Mouse (Mus musculus) heart, embryonic 14.5 days (tissue): ENCODE data around the gene Lrp5. TPM values are rescaled to one million over a fixed set of nuclear protein-coding genes. Genes with fewer than 3 reads are reported as not detected.

Experiments used
- ATAC-seq: fragments of 200-750 bp; cut with Nextera tagmentation; 2 replicates; pipeline ENCODE4 v1.8.0; 2017; ENCODE audit warnings: low read depth, moderate TSS enrichment; ENCODE audit not compliant: insufficient number of reproducible peaks, insufficient read depth, low FRiP score
- H3K27ac ChIP-seq, 2 experiments: fragments of 200-500 bp in 1 of 2; fragments of 300-500 bp in 1 of 2; sonication (generic) in 1 of 2; replicated peaks in 1 of 2; 2 replicates each; pipeline ENCODE4 v1.5.1; 2012 to 2014; ENCODE audit warnings: low read depth in 2 of 2, low read length in 2 of 2, control low read depth in 1 of 2, mild to moderate bottlenecking in 1 of 2, mixed read lengths in 1 of 2; ENCODE audit not compliant: control insufficient read depth in 1 of 2, insufficient read depth in 1 of 2
- H3K27me3 ChIP-seq: fragments of 300-500 bp; sonication (generic); 2 replicates; pipeline ENCODE4 v1.6.1; 2014; ENCODE audit warnings: mild to moderate bottlenecking, low read length, control low read depth; ENCODE audit not compliant: control insufficient read depth, insufficient read depth
- H3K36me3 ChIP-seq: fragments of 300-500 bp; sonication (generic); 2 replicates; pipeline ENCODE4 v1.6.1; 2014; ENCODE audit warnings: mild to moderate bottlenecking, control low read depth, low read length, mixed read lengths; ENCODE audit not compliant: control insufficient read depth, insufficient read depth
- H3K4me1 ChIP-seq, 2 experiments: fragments of 200-500 bp in 1 of 2; fragments of 300-500 bp in 1 of 2; sonication (generic) in 1 of 2; 2 replicates each; pipeline ENCODE4 v1.6.1; 2012 to 2014; ENCODE audit warnings: low read length in 2 of 2, control low read depth in 1 of 2, mixed read lengths in 1 of 2; ENCODE audit not compliant: control insufficient read depth in 2 of 2, insufficient read depth in 2 of 2
- H3K4me2 ChIP-seq: fragments of 300-500 bp; sonication (generic); 2 replicates; pipeline ENCODE4 v1.6.1; 2014; ENCODE audit warnings: mild to moderate bottlenecking, low read length
- H3K4me3 ChIP-seq, 2 experiments: fragments of 200-500 bp in 1 of 2; fragments of 300-500 bp in 1 of 2; sonication (generic) in 1 of 2; 2 replicates each; pipeline ENCODE4 v1.5.1; 2012 to 2014; ENCODE audit warnings: low read length in 2 of 2, mild to moderate bottlenecking in 2 of 2, control low read depth in 1 of 2, low read depth in 1 of 2, moderate library complexity in 1 of 2; ENCODE audit not compliant: control insufficient read depth in 1 of 2, insufficient read depth in 1 of 2
- H3K9ac ChIP-seq: fragments of 300-500 bp; sonication (generic); 2 replicates; pipeline ENCODE4 v1.6.1; 2014; ENCODE audit warnings: mild to moderate bottlenecking, low read length
- H3K9me3 ChIP-seq: fragments of 300-500 bp; sonication (generic); 2 replicates; pipeline ENCODE4 v1.6.1; 2016; ENCODE audit warnings: low read length, control low read depth; ENCODE audit not compliant: control insufficient read depth
- WGBS: fragments of 180-500 bp; shearing (Covaris S2); extraction: QIAGEN DNeasy Blood & Tissue Kit; methylation state at CpG from one replicate; pipeline ENCODE4 v1.1.7; 2014; 5-methylcytosine and 5-hydroxymethylcytosine counted together
- polyA plus RNA-seq: library from polyadenylated mRNA; unstranded; fragments of >200 nt; fragmentation: Nextera tagmentation; extraction: Ambion mirVana; gene quantifications from 2 replicates; pipeline ENCODE4 v1.2.1, GENCODE M21; 2014

Gene Lrp5
- polyA plus RNA-seq, 1 experiment from 2014 or later, result 5.0 TPM

DNA sequence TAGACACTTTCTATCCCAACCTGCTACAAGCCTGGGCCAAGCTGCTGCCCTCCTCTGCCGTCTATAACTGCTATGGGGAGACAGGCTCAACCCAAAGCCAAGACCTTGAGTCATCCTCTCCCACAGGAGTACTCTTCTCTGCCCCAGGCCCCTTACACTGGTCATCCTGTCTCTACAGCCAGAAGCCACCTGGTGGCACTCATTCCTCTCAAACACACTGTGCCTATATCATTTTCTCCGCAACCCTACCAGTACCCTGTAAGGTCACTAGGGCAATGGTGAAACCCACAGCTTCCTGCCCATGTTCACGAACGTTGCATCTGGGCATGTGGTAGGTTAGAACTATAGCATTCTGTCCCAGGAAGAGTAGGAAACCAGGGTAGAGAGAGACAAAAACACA is 31.4 kb downstream of the Lrp5 start:
- Histone ChIP-seq H3K4me2 (no peak overlapping the region), H3K27ac (peak overlapping the region; percentile 32 to 56; a peak in 1 of 4 replicates), H3K9ac (no peak overlapping the region), H3K4me3 (no peak overlapping the region), H3K9me3 (0 out of 2 replicates have a peak, but pooled peaks cover 3% of the 10 kb centered on the region), H3K4me1 (peaks cover 2 to 10% of the 10 kb centered on the region in 2 experiments), H3K27me3 (no peaks in the 10 kb centered on the region), H3K36me3 (peaks cover 46% of the 10 kb centered on the region)
- WGBS, result 55% methylated on average over 4 of the region's 4 CpGs
- ATAC-seq, result no peak

DNA sequence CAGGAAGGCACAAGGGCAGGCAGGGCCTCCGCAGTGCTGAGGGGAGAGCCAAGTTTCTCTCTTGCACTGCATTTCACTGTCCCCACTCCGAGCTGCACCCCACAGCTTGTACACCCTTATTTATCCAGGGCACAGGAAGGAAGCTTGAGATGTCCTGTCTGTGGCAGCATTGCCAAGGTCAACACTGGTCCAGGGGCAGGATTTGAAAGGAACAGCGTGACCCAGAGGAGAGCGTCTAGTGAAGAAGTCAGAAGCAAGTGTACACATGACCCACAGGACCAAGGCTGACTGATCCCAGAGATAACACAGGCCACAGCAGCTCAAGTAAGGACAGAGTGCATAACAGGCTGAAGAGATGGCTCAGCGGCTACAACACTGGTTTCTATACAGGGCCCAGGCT is 32.3 kb downstream of the Lrp5 start:
- peak; percentile 55; the same call in 1 of the 2 replicates for ATAC-seq
- Histone ChIP-seq H3K4me3 (no peak overlapping the region), H3K4me1 (peaks cover 2 to 10% of the 10 kb centered on the region in 2 experiments), H3K9ac (no peak overlapping the region), H3K9me3 (0 out of 2 replicates have a peak, but pooled peaks cover 3% of the 10 kb centered on the region), H3K36me3 (peaks cover 47% of the 10 kb centered on the region), H3K27me3 (no peaks in the 10 kb centered on the region), H3K4me2 (no peak overlapping the region), H3K27ac (peak overlapping the region in 1 of 2 experiments; percentile 56; a peak in 2 of 4 replicates)
- WGBS, result 63% methylated on average over 5 of the region's 5 CpGs

DNA sequence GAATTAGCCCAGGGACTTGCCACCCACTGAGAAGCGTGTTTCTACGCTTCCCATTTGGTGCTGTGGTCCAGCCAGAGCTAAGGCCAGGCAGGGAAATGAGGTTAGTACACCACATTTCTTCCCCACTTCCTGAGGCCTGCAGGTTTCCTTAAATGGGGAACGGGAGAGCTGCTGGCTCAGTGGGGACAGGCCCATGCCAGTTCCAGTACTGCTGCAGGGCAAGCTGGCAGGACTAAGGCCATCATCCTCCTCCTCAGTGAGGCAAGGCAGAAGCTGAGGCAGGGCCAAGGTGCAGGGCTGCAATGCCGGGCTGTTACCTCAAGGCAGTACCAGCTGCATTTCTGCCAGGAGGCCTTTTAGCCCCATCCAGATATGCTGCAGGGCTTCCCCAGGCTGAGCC is 32.9 kb downstream of the Lrp5 start:
- ATAC-seq, result no peak
- WGBS, result 76% methylated on average over 4 of the region's 4 CpGs

DNA sequence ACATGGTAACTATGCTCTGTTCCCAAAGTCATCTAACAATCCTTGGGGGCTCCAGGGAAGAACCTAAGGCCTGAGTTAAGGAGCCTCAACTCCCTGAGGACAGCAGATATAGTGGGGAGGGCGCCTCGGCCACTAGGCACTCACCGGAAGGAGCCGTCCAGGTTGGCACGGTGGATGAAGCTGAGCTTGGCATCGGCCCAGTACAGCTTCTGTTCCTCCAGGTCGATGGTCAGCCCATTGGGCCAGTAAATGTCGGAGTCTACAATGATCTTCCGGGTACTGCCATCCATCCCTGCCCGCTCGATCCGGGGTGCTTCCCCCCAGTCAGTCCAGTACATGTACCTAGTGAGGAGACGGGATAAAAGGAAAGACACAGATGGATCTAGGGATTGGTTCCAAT is 34.4 kb downstream of the Lrp5 start:
- Histone ChIP-seq H3K27ac (no peak overlapping the region), H3K4me3 (no peak overlapping the region), H3K9me3 (0 out of 2 replicates have a peak, but pooled peaks cover 3% of the 10 kb centered on the region), H3K36me3 (peaks cover 39% of the 10 kb centered on the region), H3K27me3 (no peaks in the 10 kb centered on the region), H3K4me1 (peaks cover 2 to 10% of the 10 kb centered on the region in 2 experiments), H3K9ac (no peak overlapping the region), H3K4me2 (no peak overlapping the region)
- 95% methylated on average over 13 of the region's 13 CpGs for WGBS
- ATAC-seq, result no peak

More for the DNA sequence above, 32.9 kb downstream of the Lrp5 start:
- Histone ChIP-seq H3K27ac (peak overlapping the region in 1 of 2 experiments; percentile 53; a peak in 1 of 4 replicates), H3K36me3 (peaks cover 42% of the 10 kb centered on the region), H3K4me1 (peaks cover 2 to 10% of the 10 kb centered on the region in 2 experiments), H3K27me3 (no peaks in the 10 kb centered on the region), H3K9me3 (0 out of 2 replicates have a peak, but pooled peaks cover 3% of the 10 kb centered on the region), H3K4me3 (no peak overlapping the region), H3K9ac (no peak overlapping the region), H3K4me2 (no peak overlapping the region)

GRCm38 (mm10) chr19:3651220-3651619 is 35.1 kb downstream of the Lrp5 start:
- peaks cover 41% of the 10 kb centered on the region for H3K36me3 ChIP-seq
- 95% methylated on average over 3 of the region's 3 CpGs for WGBS

GRCm38 (mm10) chr19:3650448-3650847 is 35.9 kb downstream of the Lrp5 start:
- peaks cover 45% of the 10 kb centered on the region for H3K36me3 ChIP-seq
- H3K4me1 ChIP-seq, result peaks cover 2 to 10% of the 10 kb centered on the region in 2 experiments
- H3K27ac ChIP-seq, result no peak overlapping the region
- no peak overlapping the region for H3K4me2 ChIP-seq
- WGBS, result 82% methylated on average over 3 of the region's 3 CpGs
- H3K4me3 ChIP-seq, result no peak overlapping the region
- no peak for ATAC-seq
- H3K9me3 ChIP-seq, result 0 out of 2 replicates have a peak, but pooled peaks cover 3% of the 10 kb centered on the region
- H3K9ac ChIP-seq, result no peak overlapping the region
- no peaks in the 10 kb centered on the region for H3K27me3 ChIP-seq

More at GRCm38 (mm10) chr19:3651220-3651619, 35.1 kb downstream of the Lrp5 start:
- H3K4me1 ChIP-seq, result peaks cover 2 to 10% of the 10 kb centered on the region in 2 experiments
- ATAC-seq, result no peak
- H3K27me3 ChIP-seq, result no peaks in the 10 kb centered on the region
- no peak overlapping the region for H3K9ac ChIP-seq
- H3K9me3 ChIP-seq, result 0 out of 2 replicates have a peak, but pooled peaks cover 3% of the 10 kb centered on the region
- H3K4me2 ChIP-seq, result no peak overlapping the region
- no peak overlapping the region for H3K27ac ChIP-seq
- H3K4me3 ChIP-seq, result no peak overlapping the region

DNA sequence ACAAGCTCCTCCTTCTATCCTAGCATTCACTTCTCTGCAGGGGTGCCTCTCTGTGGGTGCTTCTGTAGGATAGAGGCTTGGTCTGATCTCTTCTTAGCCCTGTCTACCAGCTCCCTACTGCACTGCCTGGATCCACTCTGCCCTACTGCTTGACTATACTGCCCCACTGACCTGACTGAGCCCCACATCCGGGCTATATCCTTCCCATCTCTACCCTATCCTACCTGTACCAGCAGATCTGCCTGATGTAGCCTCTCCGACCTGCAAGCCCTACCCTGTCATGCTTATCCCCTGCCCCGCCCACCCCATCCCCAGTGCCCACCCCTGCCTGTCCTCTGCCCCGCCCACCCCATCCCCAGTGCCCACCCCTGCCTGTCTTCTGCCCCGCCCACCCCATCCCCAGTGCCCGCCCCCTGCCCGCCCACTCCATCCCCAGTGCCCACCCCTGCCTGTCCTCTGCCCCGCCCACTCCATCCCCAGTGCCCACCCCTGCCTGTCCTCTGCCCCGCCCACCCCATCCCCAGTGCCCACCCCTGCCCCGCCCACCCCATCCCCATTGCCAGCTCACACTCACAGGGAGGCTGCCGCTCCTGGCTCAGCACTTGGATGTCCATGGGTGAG is 37.4 kb downstream of the Lrp5 start:
- 0 out of 4 replicates have a peak, but pooled peaks cover 0 to under 1% of the 10 kb centered on the region in 2 experiments for H3K4me1 ChIP-seq
- 79% methylated on average over 11 of the region's 11 CpGs for WGBS
- no peaks in the 10 kb centered on the region for H3K27me3 ChIP-seq
- no peak overlapping the region for H3K4me2 ChIP-seq
- H3K9ac ChIP-seq, result no peak overlapping the region
- peak; percentile 25; the same call in 1 of the 2 replicates for ATAC-seq
- no peak overlapping the region for H3K4me3 ChIP-seq
- H3K36me3 ChIP-seq, result peaks cover 56% of the 10 kb centered on the region
- H3K27ac ChIP-seq, result no peak overlapping the region
- 0 out of 2 replicates have a peak, but pooled peaks cover 3% of the 10 kb centered on the region for H3K9me3 ChIP-seq
